ENCODE assay signal across 17 mouse cellular contexts in the genomic region with DNA sequence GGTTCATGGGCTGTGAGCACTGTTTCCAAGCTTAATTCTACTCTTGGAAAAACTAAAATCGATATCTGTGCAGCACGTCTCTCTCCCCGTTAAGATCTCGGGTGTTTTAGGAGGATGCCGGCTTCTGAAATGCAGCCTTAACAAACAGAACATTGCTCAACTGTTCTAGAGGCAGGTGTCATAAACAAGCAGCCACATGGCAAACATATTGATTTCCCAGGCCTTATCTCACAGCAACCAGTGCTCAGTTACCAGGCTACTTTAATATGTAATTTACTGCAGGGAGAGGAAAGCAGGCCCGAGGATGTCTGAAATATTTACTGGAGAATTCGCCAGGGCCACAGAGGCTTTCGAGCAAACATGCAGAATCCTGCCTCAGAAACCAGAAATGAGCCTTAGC. TPM values are rescaled to one million over a fixed set of nuclear protein-coding genes. Genes with fewer than 3 reads are reported as not detected.
DNase-seq lines count a peak whose midpoint lies in the region; ATAC-seq and TF ChIP-seq lines count a peak whose summit lies in the region.
"Had no signal": no experiment of that assay in that cellular context is flagged by ENCODE, and none has a peak within 500 bp of the region (broad histone marks: within the 10 kb centered on the region; RNA-seq: fewer than 3 reads in every experiment).

No protein-coding gene starts in this region.

- H3K9ac ChIP-seq in intestine, embryonic 16.5 days (ENCODE audit: low read depth, low read length) = no peak overlapping the region
- H3K9ac ChIP-seq: embryonic facial prominence, embryonic 12.5 days; forebrain, postnatal 0 days; hindbrain, embryonic 14.5 days had no signal

- no peaks in the 10 kb centered on the region for H3K36me3 ChIP-seq in intestine, embryonic 16.5 days (ENCODE audit: control insufficient read depth, insufficient read depth, low read length)
- H3K36me3 ChIP-seq in heart, embryonic 10.5 days = no peaks in the 10 kb centered on the region
- H3K36me3 ChIP-seq: embryonic facial prominence, embryonic 12.5 days had no signal

- H3K4me2 ChIP-seq in intestine, embryonic 16.5 days (ENCODE audit: low read depth, low read length) = no peak overlapping the region
- H3K4me2 ChIP-seq: embryonic facial prominence, embryonic 12.5 days; hindbrain, embryonic 14.5 days had no signal

- no peak overlapping the region for H3K4me3 ChIP-seq in left cerebral cortex, adult 2 months
- H3K4me3 ChIP-seq in intestine, embryonic 16.5 days (ENCODE audit: low read length) = no peak overlapping the region
- H3K4me3 ChIP-seq in heart, embryonic 10.5 days = no peak overlapping the region
- H3K4me3 ChIP-seq: embryonic facial prominence, embryonic 12.5 days had no signal

- WGBS in intestine, embryonic 16.5 days = 35% methylated on average over 8 of the region's 8 CpGs
- 79% methylated on average over 8 of the region's 8 CpGs for WGBS in heart, embryonic 10.5 days

- H3K4me1 ChIP-seq in intestine, embryonic 16.5 days (ENCODE audit: control insufficient read depth, insufficient read depth, low read length) = peaks cover 4% of the 10 kb centered on the region; the same call in 1 of the 2 replicates
- H3K4me1 ChIP-seq in heart, embryonic 10.5 days = peaks cover 24% of the 10 kb centered on the region

- DNase-seq in left cerebral cortex, adult 2 months (ENCODE audit: extremely low spot score in 1 of 2, low spot score in 2 of 2) = no peak
- DNase-seq in left cerebral cortex, adult 11 months (ENCODE audit: low spot score) = no peak
- peak; percentile 30 for DNase-seq in brain, adult 2 months (ENCODE audit: low read depth, low spot score)
- DNase-seq in heart, embryonic 10.5 days (ENCODE audit: low spot score) = no peak
- no peak for DNase-seq in embryo, embryonic 10.5 days (ENCODE audit: low spot score)
- DNase-seq: adrenal gland, postnatal 14 days; B cell, adult 2 months; cerebellum, adult 2 months; forebrain, postnatal 0 days; gastrocnemius, postnatal 25 days; lung, postnatal 10 days; right cerebral cortex, adult 18-20 months; thymus, postnatal 4 days had no signal

- intact Hi-C loops in left cerebral cortex, adult 2 months (cut with DNase I) = loop anchor here (2.0 kb wide), 1 partner anchor 34 kb away; no protein-coding TSS in a partner anchor

- H3K9me3 ChIP-seq in intestine, embryonic 16.5 days (ENCODE audit: control insufficient read depth, low read length) = no peaks in the 10 kb centered on the region
- no peaks in the 10 kb centered on the region for H3K9me3 ChIP-seq in heart, embryonic 10.5 days
- H3K9me3 ChIP-seq: embryonic facial prominence, embryonic 12.5 days had no signal

- H3K27me3 ChIP-seq in intestine, embryonic 16.5 days (replicated peaks; ENCODE audit: control insufficient read depth, insufficient read depth, low read length) = no peaks in the 10 kb centered on the region
- no peaks in the 10 kb centered on the region; the same call in 1 of the 2 replicates for H3K27me3 ChIP-seq in heart, embryonic 10.5 days (ENCODE audit: insufficient read depth, poor library complexity, severe bottlenecking)
- H3K27me3 ChIP-seq: embryonic facial prominence, embryonic 12.5 days had no signal

- peak overlapping the region; percentile 74 for H3K27ac ChIP-seq in left cerebral cortex, adult 2 months
- no peak overlapping the region for H3K27ac ChIP-seq in intestine, embryonic 16.5 days (ENCODE audit: low read length)
- H3K27ac ChIP-seq in heart, embryonic 10.5 days = no peak overlapping the region
- H3K27ac ChIP-seq: embryonic facial prominence, embryonic 12.5 days; hindbrain, embryonic 14.5 days had no signal

- ATAC-seq in intestine, embryonic 16.5 days = peak; percentile 53
- ATAC-seq in megakaryocyte progenitor cell, adult 5-6 weeks (replicated peaks; ENCODE audit: poor library complexity) = peak; percentile 52; the same call in 1 of the 2 replicates
- ATAC-seq: forebrain, postnatal 0 days had no signal

- TF ChIP-seq CTCF in left cerebral cortex, adult 2 months (IDR thresholded peaks at IDR 0.05) = no peak

RNA-seq across cellular contexts. Expression of gene Zbtb16, which starts 35.4 kb away (rescaled TPM):
- 100 to 1,000 TPM in 1 of 2 experiments, 10 to 100 TPM in 1; 92.9 to 111 TPM for total RNA-seq in left cerebral cortex, adult 2 months (2021)
- polyA plus RNA-seq in intestine, embryonic 16.5 days (2015; fragmentation: Nextera tagmentation; extraction: Ambion mirVana) = 1.9 and 2.4 TPM in 2 replicates
- 4.7 and 5.8 TPM in 2 replicates for total RNA-seq in megakaryocyte progenitor cell, adult 5-6 weeks (2015)
- total RNA-seq in megakaryocyte progenitor cell, adult 5-6 weeks (2017) = 4.7 and 5.2 TPM in 2 replicates
- polyA plus RNA-seq in heart, embryonic 10.5 days (2016; fragmentation: Nextera tagmentation; extraction: Ambion mirVana) = 2.6 and 3.1 TPM in 2 replicates

Comparison
In these comparisons a context has a peak if more than half of its experiments do, and no peak if none do; other contexts are left out.
1. RNA of gene Zbtb16, which starts 35.4 kb away (total RNA-seq): 92.9 to 111 TPM in left cerebral cortex, adult 2 months; 4.7 to 5.8 TPM in megakaryocyte progenitor cell, adult 5-6 weeks; every median in the first group is over 10 times any median in the second.